Mouse (Mus musculus): Measurements from ENCODE around the gene Muc2.

Muc2 gene

GRCm38 (mm10) chr7:141770988-141771387 is 80.8 kb downstream of the Muc2 start:
- DNase-seq, result no peak

- no peak for DNase-seq
Measured at GRCm38 (mm10) chr7:141772058-141772557, 82.0 kb downstream of the Muc2 start.

- no peak for DNase-seq
Measured at GRCm38 (mm10) chr7:141774855-141775254, 84.7 kb downstream of the Muc2 start.

GRCm38 (mm10) chr7:141776199-141776598 is 86.1 kb downstream of the Muc2 start:
- no peak for DNase-seq

- DNase-seq, result no peak
Measured at GRCm38 (mm10) chr7:141788677-141789452, 98.7 kb downstream of the Muc2 start, which contains the start of gene Muc5ac. Gene Muc5ac, plus strand, starts transcription at chr7:141788972.

- no peak for DNase-seq
Measured at GRCm38 (mm10) chr7:141794251-141794650, 104.1 kb downstream of the Muc2 start.

- DNase-seq, result no peak
Measured at GRCm38 (mm10) chr7:141803206-141803605, 113.1 kb downstream of the Muc2 start.

All from kidney, postnatal 4 days (tissue).